Mouse (Mus musculus) myocyte (in vitro differentiated cells): ENCODE measurements around the gene Dhx30. TPM values are rescaled to one million over a fixed set of nuclear protein-coding genes. Genes with fewer than 3 reads are reported as not detected.

Experiments used
- H3K27me3 ChIP-seq: one replicate; pipeline ENCODE4 v1.6.1; 2011; ENCODE audit not compliant: control insufficient read depth, insufficient read depth, insufficient read length
- H3K36me3 ChIP-seq: one replicate; pipeline ENCODE4 v1.6.1; 2011; ENCODE audit not compliant: control insufficient read depth, insufficient read depth
- H3K4me2 ChIP-seq: one replicate; pipeline ENCODE4 v1.6.1; 2011; ENCODE audit warnings: low read depth, control low read depth
- H3K4me3 ChIP-seq: one replicate; pipeline ENCODE4 v1.5.1; 2011; ENCODE audit warnings: mild to moderate bottlenecking, control low read depth, moderate library complexity
- H3K79me2 ChIP-seq: one replicate; pipeline ENCODE4 v1.6.1; 2011; ENCODE audit not compliant: control insufficient read depth, insufficient read depth
- H3ac ChIP-seq: one replicate; pipeline ENCODE4 v1.6.1; 2011; ENCODE audit not compliant: control insufficient read depth, insufficient read length
- CEBPB ChIP-seq: IDR thresholded peaks from 2 replicates; pipeline ENCODE4 v1.6.1; 2011; ENCODE audit warnings: mild to moderate bottlenecking, moderate library complexity; ENCODE audit not compliant: poor library complexity, insufficient read depth, severe bottlenecking
- E2F4 ChIP-seq: IDR thresholded peaks from one replicate; pipeline ENCODE4 v1.6.1; 2011; ENCODE audit warnings: mild to moderate bottlenecking, control low read depth, moderate library complexity; ENCODE audit not compliant: insufficient read depth
- MAX ChIP-seq: IDR thresholded peaks from one replicate; pipeline ENCODE4 v1.6.1; 2011; ENCODE audit warnings: low read depth, mild to moderate bottlenecking, control low read depth
- MYOD1 ChIP-seq, 3 experiments: IDR thresholded peaks; one replicate each; pipeline ENCODE4 v1.6.1; 2011; ENCODE audit warnings: control low read depth in 2 of 3, low read depth in 2 of 3, mild to moderate bottlenecking in 2 of 3, moderate library complexity in 1 of 3; ENCODE audit not compliant: insufficient read length in 2 of 3, control insufficient read depth in 1 of 3
- MYOG ChIP-seq, 3 experiments: IDR thresholded peaks; one replicate each; pipeline ENCODE4 v1.6.1; 2011; ENCODE audit warnings: control low read depth in 2 of 3, low read depth in 2 of 3, mild to moderate bottlenecking in 2 of 3; ENCODE audit not compliant: insufficient read length in 2 of 3, control insufficient read depth in 1 of 3, insufficient read depth in 1 of 3
- POLR2A ChIP-seq: IDR thresholded peaks from one replicate; pipeline ENCODE4 v1.6.1; 2011; ENCODE audit warnings: low read depth, mild to moderate bottlenecking, control low read depth, moderate library complexity; ENCODE audit not compliant: insufficient read length
- POLR2AphosphoS2 ChIP-seq: IDR thresholded peaks from one replicate; pipeline ENCODE4 v1.6.1; 2011; ENCODE audit warnings: low read depth, control low read depth; ENCODE audit not compliant: insufficient read length
- REST ChIP-seq: IDR thresholded peaks from one replicate; pipeline ENCODE4 v1.6.1; 2011; ENCODE audit warnings: mild to moderate bottlenecking, control low read depth, moderate library complexity; ENCODE audit not compliant: insufficient read depth, insufficient read length
- SRF ChIP-seq: IDR thresholded peaks from one replicate; pipeline ENCODE4 v1.6.1; 2011; ENCODE audit warnings: low read depth; ENCODE audit not compliant: control insufficient read depth, insufficient read length
- TCF12 ChIP-seq: IDR thresholded peaks from one replicate; pipeline ENCODE4 v1.6.1; 2011; ENCODE audit warnings: mild to moderate bottlenecking, control low read depth; ENCODE audit not compliant: poor library complexity, insufficient read depth, severe bottlenecking
- TCF3 ChIP-seq: IDR thresholded peaks from one replicate; pipeline ENCODE4 v1.6.1; 2011; ENCODE audit warnings: low read depth, control low read depth; ENCODE audit not compliant: insufficient read length
- USF1 ChIP-seq: IDR thresholded peaks from one replicate; pipeline ENCODE4 v1.6.1; 2011; ENCODE audit warnings: low read depth, mild to moderate bottlenecking, control low read depth, moderate library complexity
- polyA plus RNA-seq: library from polyadenylated mRNA; unstranded; fragments of >200 nt; fragmentation: generic; extraction: Trizol; gene quantifications from one replicate; pipeline ENCODE4 v1.2.1, GENCODE M21; 2012; ENCODE audit warnings: missing spikeins

Dhx30 gene
- polyA plus RNA-seq, 1 experiment: 79.1 TPM

- Histone ChIP-seq H3K36me3 (peaks cover 18% of the 10 kb centered on the region), H3K79me2 (peaks cover 14% of the 10 kb centered on the region), H3K4me2 (peak overlapping the region; percentile 29), H3K27me3 (no peaks in the 10 kb centered on the region), H3ac (no peak overlapping the region), H3K4me3 (no peak overlapping the region)
- TF ChIP-seq CEBPB (no peak), POLR2AphosphoS2 (no peak), USF1 (peak; percentile 54), TCF3 (no peak), MYOG (IDR thresholded peaks at IDR 0.05; ENCODE audit: control insufficient read depth in 1 of 3, insufficient read depth in 1 of 3, insufficient read length in 2 of 3, low read depth in 2 of 3) (peak in 1 of 3 experiments; percentile 53), MYOD1 (IDR thresholded peaks at IDR 0.05; ENCODE audit: control insufficient read depth in 1 of 3, insufficient read length in 2 of 3, low read depth in 2 of 3) (peak; percentile 27 to 59 (median 29)), SRF (no peak), TCF12 (no peak), E2F4 (no peak), MAX (no peak)
Measured at GRCm38 (mm10) chr9:110053305-110054079, 64.1 kb downstream of the Dhx30 start.

GRCm38 (mm10) chr9:110052951-110053304 lies 64.7 kb downstream of the Dhx30 start:
- peaks cover 20% of the 10 kb centered on the region for H3K79me2 ChIP-seq
- no peak for TF ChIP-seq REST
- TF ChIP-seq SRF: no peak
- no peak for TF ChIP-seq TCF12
- TF ChIP-seq MYOD1 (IDR thresholded peaks at IDR 0.05; ENCODE audit: control insufficient read depth in 1 of 3, insufficient read length in 2 of 3, low read depth in 2 of 3): no peak
- TF ChIP-seq POLR2A: no peak
- TF ChIP-seq MAX: no peak
- TF ChIP-seq TCF3: no peak
- no peak for TF ChIP-seq POLR2AphosphoS2
- TF ChIP-seq MYOG (IDR thresholded peaks at IDR 0.05; ENCODE audit: control insufficient read depth in 1 of 3, insufficient read depth in 1 of 3, insufficient read length in 2 of 3, low read depth in 2 of 3): no peak
- no peak for TF ChIP-seq CEBPB
- TF ChIP-seq E2F4: no peak
- TF ChIP-seq USF1: no peak
- H3ac ChIP-seq: no peak overlapping the region
- peak overlapping the region; percentile 29 for H3K4me2 ChIP-seq
- H3K27me3 ChIP-seq: no peaks in the 10 kb centered on the region
- peaks cover 21% of the 10 kb centered on the region for H3K36me3 ChIP-seq
- H3K4me3 ChIP-seq: no peak overlapping the region

DNA sequence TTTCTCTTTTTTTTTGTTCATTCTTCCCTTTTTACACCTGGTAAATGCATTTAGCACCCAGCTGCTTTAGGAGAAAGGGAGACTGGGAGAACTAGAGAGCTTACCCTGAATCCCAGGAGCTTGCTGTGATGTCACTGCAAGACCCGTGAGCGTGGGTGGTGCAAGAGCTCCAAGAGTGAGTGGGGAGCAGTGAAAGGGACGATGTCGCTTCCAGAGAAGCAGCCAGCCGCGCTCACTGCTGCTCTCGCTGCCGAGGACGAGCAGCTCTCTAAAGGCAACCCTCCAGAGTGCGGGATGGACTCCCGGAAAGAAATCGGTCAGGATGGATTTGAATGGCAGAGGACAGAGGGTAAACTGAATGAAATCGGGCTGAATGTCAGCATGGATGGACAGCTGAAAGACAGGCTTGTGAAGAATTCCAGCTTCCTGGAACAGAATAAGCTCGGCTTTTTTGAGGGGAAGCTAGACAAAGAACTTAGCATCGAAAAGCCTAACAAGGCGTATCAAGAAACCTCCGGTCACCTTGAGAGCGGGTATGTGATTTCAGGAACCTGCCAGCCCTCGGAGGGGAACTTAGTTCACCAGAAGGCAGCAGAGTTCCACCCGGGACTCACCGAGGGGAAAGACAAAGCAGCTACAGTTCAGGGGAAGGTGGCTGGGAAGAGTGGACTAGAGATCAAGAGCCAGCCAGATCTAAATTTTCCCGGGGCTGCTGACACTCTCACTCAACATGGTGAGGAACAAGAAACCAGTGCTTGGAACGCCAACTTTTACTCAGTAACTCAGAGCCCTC lies 65.6 kb downstream of the Dhx30 start:
- no peak overlapping the region for H3ac ChIP-seq
- no peak overlapping the region for H3K4me3 ChIP-seq
- TF ChIP-seq USF1: no peak
- TF ChIP-seq MYOD1 (IDR thresholded peaks at IDR 0.05; ENCODE audit: control insufficient read depth in 1 of 3, insufficient read length in 2 of 3, low read depth in 2 of 3): no peak
- TF ChIP-seq SRF: no peak
- no peak for TF ChIP-seq E2F4
- TF ChIP-seq REST: no peak
- no peak for TF ChIP-seq POLR2AphosphoS2
- TF ChIP-seq TCF12: no peak
- no peak for TF ChIP-seq MAX
- no peak for TF ChIP-seq MYOG (IDR thresholded peaks at IDR 0.05; ENCODE audit: control insufficient read depth in 1 of 3, insufficient read depth in 1 of 3, insufficient read length in 2 of 3, low read depth in 2 of 3)
- TF ChIP-seq CEBPB: no peak
- no peak for TF ChIP-seq TCF3
- TF ChIP-seq POLR2A: no peak
- no peak overlapping the region for H3K4me2 ChIP-seq
- H3K79me2 ChIP-seq: peaks cover 29% of the 10 kb centered on the region
- H3K27me3 ChIP-seq: no peaks in the 10 kb centered on the region
- H3K36me3 ChIP-seq: peaks cover 22% of the 10 kb centered on the region

- no peaks in the 10 kb centered on the region for H3K27me3 ChIP-seq
- no peak overlapping the region for H3ac ChIP-seq
- no peak for TF ChIP-seq USF1
- TF ChIP-seq MYOG (IDR thresholded peaks at IDR 0.05; ENCODE audit: control insufficient read depth in 1 of 3, insufficient read depth in 1 of 3, insufficient read length in 2 of 3, low read depth in 2 of 3): no peak
- no peak for TF ChIP-seq POLR2A
- no peak for TF ChIP-seq TCF12
- TF ChIP-seq E2F4: no peak
- TF ChIP-seq MYOD1 (IDR thresholded peaks at IDR 0.05; ENCODE audit: control insufficient read depth in 1 of 3, insufficient read length in 2 of 3, low read depth in 2 of 3): no peak
- no peak for TF ChIP-seq MAX
- TF ChIP-seq SRF: no peak
- no peak for TF ChIP-seq TCF3
- no peak for TF ChIP-seq REST
- TF ChIP-seq CEBPB: no peak
- no peak for TF ChIP-seq POLR2AphosphoS2
- H3K36me3 ChIP-seq: peaks cover 27% of the 10 kb centered on the region
- H3K79me2 ChIP-seq: peaks cover 34% of the 10 kb centered on the region
- no peak overlapping the region for H3K4me3 ChIP-seq
- no peak overlapping the region for H3K4me2 ChIP-seq
Measured at GRCm38 (mm10) chr9:110051184-110051583, 66.4 kb downstream of the Dhx30 start.
